Mouse (Mus musculus): Measurements from ENCODE around the gene Cdk5rap1. TPM values are rescaled to one million over a fixed set of nuclear protein-coding genes. Genes with fewer than 3 reads are reported as not detected.

Gene Cdk5rap1
- 10 to 100 TPM in 1 of 2 experiments, 1 to 10 TPM in 1; 7.7 to 10.8 TPM for total RNA-seq (2023)

DNA sequence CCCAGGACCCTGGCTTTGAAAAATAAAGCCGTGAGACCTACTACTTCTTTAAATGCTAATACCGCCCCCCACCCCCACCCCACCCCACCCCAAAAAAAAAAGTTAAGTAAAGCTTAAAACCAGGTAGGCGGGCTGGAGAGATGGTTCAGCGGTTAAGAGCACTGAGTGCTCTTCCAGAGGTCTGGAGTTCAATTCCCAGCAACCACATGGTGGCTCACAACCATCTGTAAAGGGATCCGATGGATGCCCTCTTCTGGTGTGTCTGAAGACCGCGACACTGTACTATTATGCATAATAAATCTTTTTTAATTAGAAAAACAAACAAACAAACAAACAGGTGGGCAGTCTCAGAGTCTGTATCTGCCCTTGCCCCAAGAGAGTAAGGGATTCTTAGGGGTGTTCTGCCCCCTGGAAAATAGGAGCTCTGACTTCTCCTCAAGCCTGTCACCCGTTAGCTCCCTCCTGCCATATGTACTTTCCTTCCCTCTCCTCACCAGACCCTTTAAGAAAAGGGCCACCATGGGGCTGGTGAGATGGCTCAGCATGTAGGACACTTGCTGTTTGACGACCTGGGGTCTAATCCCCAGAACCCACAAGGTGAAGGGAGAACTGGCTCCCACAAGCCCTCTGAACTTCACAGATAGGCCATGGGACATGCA lies at the start of gene Cdk5rap1:
Gene Cdk5rap1 (minus strand): TSS at position 169 of the 659 bp plus-strand sequence.

DNA sequence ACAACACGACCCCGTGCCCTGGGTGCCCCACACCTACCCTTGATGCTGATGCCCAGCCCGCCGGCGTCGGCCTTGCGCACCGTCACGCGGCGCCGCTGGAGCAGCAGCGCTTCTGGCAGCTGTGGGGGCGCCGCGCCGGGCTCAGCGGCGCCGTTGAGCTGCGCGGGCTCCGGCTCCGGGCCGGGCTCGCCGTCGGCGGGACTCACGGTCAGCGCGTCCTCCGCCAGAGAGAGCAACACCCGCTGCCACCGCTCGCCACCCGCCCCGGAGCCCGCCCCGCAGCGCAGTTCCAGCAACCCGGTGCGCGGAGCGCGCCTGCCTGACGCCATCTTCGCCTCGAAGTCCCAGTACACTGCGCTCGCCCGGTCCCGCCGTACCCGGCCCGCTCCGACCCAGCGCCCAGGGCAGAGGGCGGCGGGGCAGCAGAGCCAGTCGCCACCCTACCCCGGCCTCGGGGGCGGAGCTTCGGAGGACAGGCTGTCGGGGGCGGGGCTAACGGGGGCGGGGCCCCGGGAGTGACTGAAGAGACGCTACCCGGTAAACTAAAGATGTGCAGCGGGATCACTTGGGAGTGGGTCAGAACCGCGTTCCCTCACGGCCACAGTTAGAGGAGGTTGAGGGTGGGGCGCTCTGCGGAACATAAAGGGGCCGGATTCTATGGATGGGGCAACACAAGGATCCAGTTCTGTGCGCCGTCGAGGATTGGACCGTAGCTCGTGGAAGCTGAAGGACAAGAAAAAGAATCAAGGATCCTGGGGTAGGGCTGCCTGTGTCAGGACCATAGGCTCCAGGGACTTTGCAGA lies 35.0 kb upstream of the Cdk5rap1 start, which contains the start of gene Snta1:
Gene Snta1 (minus strand): TSS at position 457 of the 803 bp plus-strand sequence.

DNA sequence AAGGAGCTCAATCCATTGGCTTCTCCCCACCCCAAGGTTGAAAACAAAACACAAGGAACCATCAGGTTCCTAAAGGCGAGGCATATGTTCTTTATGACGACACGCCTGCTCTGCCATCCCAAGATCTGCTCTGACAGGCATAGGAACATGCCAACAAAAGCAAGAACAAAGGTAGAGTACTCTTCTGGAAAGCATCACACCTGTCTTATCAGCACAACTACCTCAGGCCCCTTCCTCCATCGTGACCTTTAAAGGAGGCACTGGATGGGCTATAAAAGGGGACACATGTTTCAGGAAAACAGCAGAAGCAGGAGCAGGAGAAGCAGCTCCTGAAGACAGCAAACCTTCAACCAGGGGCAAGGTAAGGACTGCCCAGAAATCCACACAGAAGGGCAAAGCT lies 65.9 kb downstream of the Cdk5rap1 start, which contains the start of gene Bpifb9b:
Gene Bpifb9b (plus strand): TSS at position 301 of the 400 bp plus-strand sequence.

Other genes with a start within 250 kb of the Cdk5rap1 start
- gene Bpifa3, start 242.7 kb downstream of the Cdk5rap1 start, total RNA-seq (2023), result not detected
- gene Bpifa1, start 230.1 kb downstream of the Cdk5rap1 start, total RNA-seq (2023), result not detected
- not detected for gene Bpifa5, start 210.4 kb downstream of the Cdk5rap1 start, total RNA-seq (2023)
- not detected for gene Bpifb1, start 182.2 kb downstream of the Cdk5rap1 start, total RNA-seq (2023)
- not detected for gene Bpifb5, start 149.3 kb downstream of the Cdk5rap1 start, total RNA-seq (2023)
- gene Bpifb9a, start 115.2 kb downstream of the Cdk5rap1 start, total RNA-seq (2023), result not detected
- not detected for gene Bpifb9b, start 65.8 kb downstream of the Cdk5rap1 start, total RNA-seq (2023)
- gene Snta1, start 35.1 kb upstream of the Cdk5rap1 start, total RNA-seq (2023), result 10 to 100 TPM; 17.2 to 20.8 TPM
- gene Cbfa2t2, start 63.5 kb upstream of the Cdk5rap1 start, total RNA-seq (2023), result 10 to 100 TPM; 22.0 to 22.3 TPM
- gene 1700003F12Rik, start 174.1 kb upstream of the Cdk5rap1 start, total RNA-seq (2023), result 1 to 10 TPM; 1.9 to 2.0 TPM
- gene Actl10, start 178.8 kb upstream of the Cdk5rap1 start, total RNA-seq (2023), result under 1 TPM in 1 of 2 experiments, not detected in 1; 0.42 TPM
- under 1 TPM; 0.30 to 0.79 TPM for gene Necab3, start 185.9 kb upstream of the Cdk5rap1 start, total RNA-seq (2023)
- gene E2f1, start 196.9 kb upstream of the Cdk5rap1 start, total RNA-seq (2023), result 10 to 100 TPM; 10.5 to 10.6 TPM
- gene Pxmp4, start 230.7 kb upstream of the Cdk5rap1 start, total RNA-seq (2023), result 10 to 100 TPM; 14.9 to 15.0 TPM
- gene Zfp341, start 240.3 kb upstream of the Cdk5rap1 start, total RNA-seq (2023), result 1 to 10 TPM; 4.9 to 5.8 TPM
- gene 4930519P11Rik, start 240.4 kb upstream of the Cdk5rap1 start, total RNA-seq (2023), result not detected